ENCODE assay signal across 14 mouse cellular contexts in the genomic region with DNA sequence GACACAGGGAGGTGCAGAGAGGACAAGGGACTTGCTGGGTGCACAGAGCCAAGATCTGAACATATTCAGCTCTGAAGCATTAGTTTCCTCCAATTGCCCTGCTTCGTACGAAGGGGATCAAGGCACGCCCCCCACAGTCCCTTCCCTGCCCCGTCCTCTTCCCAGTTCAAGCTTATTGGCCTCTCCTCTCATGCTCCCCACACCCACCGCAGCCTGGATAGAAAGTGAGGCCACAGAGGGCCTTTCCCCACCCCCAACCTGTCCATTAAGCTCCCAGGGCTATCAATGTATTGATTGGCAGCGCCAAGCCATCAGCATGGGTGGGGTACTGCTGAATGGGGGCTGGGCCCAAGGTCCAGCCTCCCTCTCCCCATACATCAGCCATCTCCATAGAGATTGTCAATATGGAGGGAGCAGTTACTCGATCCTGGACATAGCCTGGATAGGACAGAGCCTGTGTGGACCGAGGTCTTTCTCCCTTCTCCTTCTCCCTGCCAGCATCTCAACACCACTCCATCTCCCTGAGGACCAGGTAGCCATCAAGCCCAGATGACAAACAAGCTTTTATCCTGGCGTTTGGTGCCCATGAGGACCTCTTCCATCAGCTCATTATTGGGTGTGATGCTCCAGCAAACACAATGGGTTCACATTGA. TPM values are rescaled to one million over a fixed set of nuclear protein-coding genes. Genes with fewer than 3 reads are reported as not detected.
"Had no signal": no experiment of that assay in that cellular context is flagged by ENCODE, and none has a peak within 500 bp of the region (broad histone marks: within the 10 kb centered on the region; RNA-seq: fewer than 3 reads in every experiment).

No protein-coding gene starts in this region.

- DNase-seq: kidney, adult 18-20 months; kidney, postnatal 10 days; kidney, postnatal 4 days; left cerebral cortex, postnatal 4 days; liver, embryonic 13.5 days; liver, postnatal 0 days; lung, postnatal 14 days had no signal

- H3K36me3 ChIP-seq: intestine, embryonic 15.5 days; liver, embryonic 13.5 days; lung, embryonic 15.5 days had no signal

- H3K4me1 ChIP-seq: intestine, embryonic 15.5 days; liver, embryonic 13.5 days had no signal

- H3K4me2 ChIP-seq: intestine, embryonic 15.5 days; liver, embryonic 13.5 days; lung, embryonic 15.5 days; midbrain, embryonic 11.5 days had no signal

- H3K27ac ChIP-seq: intestine, embryonic 15.5 days; layer of hippocampus, adult 2 months; liver, embryonic 13.5 days; lung, embryonic 15.5 days; macrophage had no signal

- H3K9me3 ChIP-seq: intestine, embryonic 15.5 days; liver, embryonic 13.5 days; lung, embryonic 15.5 days; megakaryocyte, embryonic 14.5 days had no signal

- H3K9ac ChIP-seq: intestine, embryonic 15.5 days; liver, embryonic 13.5 days; liver, postnatal 0 days; lung, embryonic 15.5 days had no signal

- ATAC-seq: intestine, embryonic 15.5 days; liver, postnatal 0 days; midbrain, embryonic 16.5 days had no signal

- H3K4me3 ChIP-seq: intestine, embryonic 15.5 days; layer of hippocampus, adult 2 months; liver, embryonic 13.5 days; lung, embryonic 15.5 days; megakaryocyte, embryonic 14.5 days had no signal

RNA-seq across cellular contexts. Expression of a gene that starts 7.6 kb away (rescaled TPM):
- polyA plus RNA-seq: macrophage had no signal
